Mouse (Mus musculus) heart, embryonic 13.5 days (tissue): ENCODE data around the gene Coro1b. TPM values are rescaled to one million over a fixed set of nuclear protein-coding genes. Genes with fewer than 3 reads are reported as not detected.

Experiments
- ATAC-seq: fragments of 200-750 bp; cut with Nextera tagmentation; 2 replicates; pipeline ENCODE4 v1.8.0; 2017; ENCODE audit warnings: moderate TSS enrichment; ENCODE audit not compliant: insufficient number of reproducible peaks, low FRiP score, low TSS enrichment; ENCODE audit errors: extremely low read depth
- H3K27ac ChIP-seq: fragments of 300-500 bp; sonication (generic); replicated peaks from 2 replicates; pipeline ENCODE4 v1.5.1; 2015; ENCODE audit warnings: moderate library complexity, mild to moderate bottlenecking, inconsistent platforms
- H3K27me3 ChIP-seq: fragments of 300-500 bp; sonication (generic); replicated peaks from 2 replicates; pipeline ENCODE4 v1.6.1; 2015; ENCODE audit warnings: mild to moderate bottlenecking, inconsistent platforms
- H3K36me3 ChIP-seq: fragments of 300-500 bp; sonication (generic); 2 replicates; pipeline ENCODE4 v1.6.1; 2015; ENCODE audit warnings: mild to moderate bottlenecking, inconsistent platforms
- H3K4me1 ChIP-seq: fragments of 300-500 bp; sonication (generic); 2 replicates; pipeline ENCODE4 v1.6.1; 2015; ENCODE audit warnings: inconsistent platforms
- H3K4me2 ChIP-seq: fragments of 300-500 bp; sonication (generic); 2 replicates; pipeline ENCODE4 v1.6.1; 2015; ENCODE audit warnings: inconsistent platforms, mild to moderate bottlenecking, moderate library complexity
- H3K4me3 ChIP-seq: fragments of 300-500 bp; sonication (generic); 2 replicates; pipeline ENCODE4 v1.5.1; 2015; ENCODE audit warnings: moderate library complexity, mild to moderate bottlenecking, inconsistent platforms
- H3K9ac ChIP-seq: fragments of 300-500 bp; sonication (generic); 2 replicates; pipeline ENCODE4 v1.6.1; 2015; ENCODE audit warnings: inconsistent platforms, mild to moderate bottlenecking, moderate library complexity
- H3K9me3 ChIP-seq: fragments of 300-500 bp; sonication (generic); 2 replicates; pipeline ENCODE4 v1.6.1; 2016; ENCODE audit warnings: inconsistent platforms
- WGBS: fragments of 180-500 bp; shearing (Covaris S2); methylation state at CpG from one replicate; pipeline ENCODE4 v1.1.7; 2015; ENCODE audit warnings: mixed read lengths; 5-methylcytosine and 5-hydroxymethylcytosine counted together
- polyA plus RNA-seq: library from polyadenylated mRNA; unstranded; fragments of >200 nt; fragmentation: Nextera tagmentation; extraction: Ambion mirVana; gene quantifications from 2 replicates; pipeline ENCODE4 v1.2.1, GENCODE M21; 2015

Gene Coro1b
- polyA plus RNA-seq, 1 experiment from 2014 or later = 107 TPM

GRCm38 (mm10) chr19:4164100-4164499, 15.7 kb downstream of the Coro1b start:
- no peaks in the 10 kb centered on the region for H3K27me3 ChIP-seq
- H3K4me3 ChIP-seq = no peak overlapping the region
- no peak for ATAC-seq
- no peak overlapping the region for H3K4me2 ChIP-seq
- 77% methylated on average over 3 of the region's 3 CpGs for WGBS
- no peak overlapping the region for H3K9ac ChIP-seq
- H3K27ac ChIP-seq = no peak overlapping the region
- peaks cover 25% of the 10 kb centered on the region for H3K36me3 ChIP-seq
- H3K4me1 ChIP-seq = peaks cover 31% of the 10 kb centered on the region
- H3K9me3 ChIP-seq = no peaks in the 10 kb centered on the region

DNA sequence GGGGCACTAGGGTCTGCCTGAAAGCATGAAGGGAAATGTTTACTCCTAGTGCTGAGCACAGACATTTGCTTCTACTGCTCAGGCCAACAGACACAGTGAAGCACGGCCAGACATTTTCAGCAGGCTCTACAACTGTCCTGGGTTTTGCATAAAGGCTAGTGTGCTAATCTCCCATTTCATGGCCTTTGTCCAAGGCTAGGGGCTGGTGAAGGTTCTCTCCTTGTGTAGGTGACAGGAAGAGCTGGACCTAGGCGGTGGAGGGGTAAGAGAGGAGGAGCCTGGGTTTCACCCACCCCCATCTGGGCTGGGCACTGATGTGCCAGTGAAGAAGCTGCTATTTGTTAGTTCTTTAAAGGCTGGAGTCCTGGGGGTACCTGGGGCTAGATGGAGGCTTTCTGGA, 16.3 kb downstream of the Coro1b start:
- H3K27ac ChIP-seq = no peak overlapping the region
- H3K4me1 ChIP-seq = peaks cover 33% of the 10 kb centered on the region
- H3K27me3 ChIP-seq = no peaks in the 10 kb centered on the region
- no peaks in the 10 kb centered on the region for H3K9me3 ChIP-seq
- no peak overlapping the region for H3K4me2 ChIP-seq
- ATAC-seq = no peak
- no peak overlapping the region for H3K4me3 ChIP-seq
- WGBS = 72% methylated on average over 2 of the region's 2 CpGs
- H3K9ac ChIP-seq = no peak overlapping the region
- peaks cover 19% of the 10 kb centered on the region for H3K36me3 ChIP-seq

DNA sequence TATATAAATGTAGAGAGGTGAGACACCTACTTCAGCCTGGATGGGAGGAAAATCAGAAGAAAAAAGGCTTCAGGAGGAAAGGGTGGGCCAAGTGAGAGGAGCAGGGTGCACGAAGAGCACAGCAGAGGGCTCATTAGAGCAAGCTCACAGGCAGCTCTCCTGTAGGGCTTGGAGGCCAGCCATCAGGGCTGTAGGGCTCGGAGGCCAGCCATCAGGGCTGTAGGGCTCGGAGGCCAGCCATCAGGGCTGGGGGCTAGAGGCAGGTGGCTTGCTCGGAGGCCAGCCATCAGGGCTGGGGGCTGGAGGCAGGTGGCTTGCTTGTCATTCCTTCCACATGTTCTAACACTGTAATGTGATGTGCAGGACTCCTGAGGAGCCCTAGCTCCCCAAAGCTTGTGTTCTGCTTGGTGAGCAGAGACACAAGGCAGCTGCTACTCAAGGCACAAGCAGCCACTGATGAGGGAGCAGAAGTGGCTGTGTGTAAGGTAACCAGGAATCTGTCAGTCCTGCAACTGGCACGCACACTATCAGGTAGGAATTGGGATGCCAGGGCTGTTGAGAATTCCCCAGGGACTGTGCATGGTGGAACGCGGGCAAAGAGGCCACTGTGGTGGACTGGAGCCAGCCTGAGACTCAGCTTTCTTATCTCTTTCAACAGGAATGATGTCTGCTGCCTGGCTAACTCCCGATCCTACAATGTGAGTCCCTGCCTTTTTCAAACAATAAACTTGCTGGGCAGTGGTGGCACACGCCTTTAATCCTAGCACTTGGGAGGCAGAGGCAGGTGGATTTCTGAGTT, 18.5 kb downstream of the Coro1b start:
- H3K27ac ChIP-seq = peak overlapping the region; percentile 58
- no peak for ATAC-seq

DNA sequence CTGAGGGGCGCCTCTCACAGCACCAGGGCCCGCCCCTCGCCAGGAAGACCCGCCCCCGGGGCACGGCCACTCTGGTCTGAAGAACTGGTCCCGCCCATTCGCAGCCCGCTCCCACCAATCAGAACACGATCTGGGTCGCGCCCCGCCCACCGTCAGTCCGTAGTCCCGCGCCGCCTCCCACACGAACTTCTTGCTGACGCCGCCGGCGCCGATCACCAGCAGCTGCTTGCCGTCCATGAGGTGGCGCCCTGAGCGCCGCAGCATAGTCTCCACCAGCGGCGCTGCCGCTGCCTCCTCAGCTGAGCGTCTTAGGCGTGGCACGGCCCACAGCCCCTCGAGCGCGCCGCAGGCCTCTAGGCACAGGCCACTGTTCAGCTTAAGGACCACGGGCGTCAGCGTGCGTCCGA, 21.0 kb downstream of the Coro1b start:
- H3K9ac ChIP-seq = peak overlapping the region; percentile 87
- no peaks in the 10 kb centered on the region for H3K27me3 ChIP-seq
- no peaks in the 10 kb centered on the region for H3K36me3 ChIP-seq
- WGBS = under 1% methylated on average over 43 of the region's 43 CpGs
- peak overlapping the region; percentile 53 for H3K4me3 ChIP-seq
- ATAC-seq = peak; percentile 90
- peaks cover 50% of the 10 kb centered on the region for H3K4me1 ChIP-seq
- no peaks in the 10 kb centered on the region for H3K9me3 ChIP-seq
- H3K27ac ChIP-seq = peak overlapping the region; percentile 89
- H3K4me2 ChIP-seq = peak overlapping the region; percentile 78

More for the DNA sequence above, 18.5 kb downstream of the Coro1b start:
- peaks cover 1% of the 10 kb centered on the region; the same call in 1 of the 2 replicates for H3K36me3 ChIP-seq
- no peak overlapping the region for H3K4me3 ChIP-seq
- H3K27me3 ChIP-seq = no peaks in the 10 kb centered on the region
- H3K9me3 ChIP-seq = no peaks in the 10 kb centered on the region
- peak overlapping the region; percentile 0; the same call in 1 of the 2 replicates for H3K4me2 ChIP-seq
- peak overlapping the region; percentile 68 for H3K9ac ChIP-seq
- 38% methylated on average over 9 of the region's 9 CpGs for WGBS
- H3K4me1 ChIP-seq = peaks cover 52% of the 10 kb centered on the region

- WGBS = 7% methylated on average over 27 of the region's 27 CpGs
- Histone ChIP-seq H3K9me3 (no peaks in the 10 kb centered on the region), H3K36me3 (no peaks in the 10 kb centered on the region), H3K4me2 (peak overlapping the region; percentile 78), H3K27ac (peak overlapping the region; percentile 89), H3K4me3 (peak overlapping the region; percentile 53), H3K9ac (peak overlapping the region; percentile 87), H3K4me1 (peaks cover 50% of the 10 kb centered on the region), H3K27me3 (no peaks in the 10 kb centered on the region)
- no peak; the same call in 1 of the 2 replicates for ATAC-seq
Observed at GRCm38 (mm10) chr19:4169810-4170209, 21.4 kb downstream of the Coro1b start.

DNA sequence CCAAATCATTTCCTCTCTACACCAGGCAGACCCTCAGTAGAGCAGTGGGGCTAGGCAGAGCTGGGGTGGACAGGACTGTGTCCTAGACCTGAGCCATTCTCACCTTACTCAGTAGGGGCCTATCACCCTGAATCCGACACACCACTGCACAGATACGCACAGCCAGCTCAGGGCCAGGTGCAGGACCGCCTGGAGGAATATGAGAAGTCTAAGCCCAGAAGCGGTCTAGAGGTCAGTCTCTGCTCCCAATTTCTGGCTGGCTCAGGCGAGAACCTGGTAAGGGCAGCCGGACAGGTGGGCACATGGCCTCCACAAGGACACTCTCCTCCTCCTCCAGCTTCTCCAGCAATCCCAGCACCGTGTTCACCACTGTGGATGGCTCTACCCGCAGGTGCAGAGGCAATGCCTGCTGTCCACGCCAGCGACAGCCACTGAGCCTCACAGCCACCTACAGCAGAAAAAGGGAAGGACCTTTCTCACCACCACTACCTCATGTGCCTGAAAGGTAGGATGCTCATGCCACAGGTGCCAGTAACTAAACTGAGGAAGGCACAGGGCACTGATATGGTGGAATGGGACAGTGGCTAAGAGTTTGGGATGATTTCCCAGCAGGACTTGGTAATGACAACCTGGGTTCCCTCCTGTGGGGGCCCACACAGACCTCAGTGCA, 22.4 kb downstream of the Coro1b start:
- Histone ChIP-seq H3K4me2 (no peak overlapping the region), H3K27ac (peak overlapping the region; percentile 64), H3K9me3 (no peaks in the 10 kb centered on the region), H3K36me3 (no peaks in the 10 kb centered on the region), H3K27me3 (no peaks in the 10 kb centered on the region), H3K4me3 (no peak overlapping the region), H3K9ac (peak overlapping the region; percentile 51), H3K4me1 (peaks cover 60% of the 10 kb centered on the region)
- 91% methylated on average over 10 of the region's 10 CpGs for WGBS
- no peak for ATAC-seq

DNA sequence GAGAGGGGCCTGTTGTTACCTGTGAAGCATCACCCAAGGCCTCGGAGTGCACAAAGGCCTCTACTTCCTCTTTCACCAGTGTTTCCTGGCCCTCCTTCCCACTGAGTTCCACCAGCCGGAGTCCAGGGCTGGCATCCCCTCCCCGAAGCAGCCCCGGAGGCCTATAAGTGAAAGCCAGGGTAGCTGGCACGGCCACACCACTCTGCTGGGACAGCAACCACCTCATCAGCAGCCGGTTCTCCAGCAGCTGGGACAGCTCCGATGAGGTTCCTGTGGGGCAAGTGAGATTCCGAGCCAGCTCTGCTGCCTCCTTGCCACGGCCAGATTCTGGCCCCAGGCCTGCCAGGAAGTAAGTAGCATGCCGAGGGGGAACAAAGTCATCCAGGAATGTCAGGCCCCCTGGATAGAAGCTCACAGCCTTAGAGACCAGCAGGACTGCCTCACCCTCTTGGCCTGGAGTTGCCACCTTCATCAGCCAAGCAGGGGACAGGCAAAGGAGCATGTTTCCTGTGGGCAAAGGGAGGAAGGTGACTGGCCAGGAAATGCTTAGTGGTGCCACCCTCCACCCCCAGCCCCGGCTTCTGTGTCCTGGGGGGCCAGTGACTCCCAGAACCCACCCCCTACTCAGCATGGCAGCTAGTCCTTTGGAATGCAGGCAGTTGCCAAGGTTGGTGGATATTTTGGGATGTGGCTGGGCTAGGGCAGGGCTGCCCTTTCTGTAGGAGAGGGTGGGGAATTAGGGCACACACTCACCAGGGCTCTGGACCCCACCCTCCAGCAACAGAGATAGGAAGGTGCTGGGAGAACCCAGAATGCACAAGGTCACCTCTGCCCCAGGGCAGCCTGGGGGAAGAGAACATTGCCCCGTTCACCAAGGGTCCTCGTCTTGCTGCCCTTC, 23.2 kb downstream of the Coro1b start:
- peaks cover 56% of the 10 kb centered on the region for H3K4me1 ChIP-seq
- WGBS = 47% methylated on average over 13 of the region's 13 CpGs
- H3K9me3 ChIP-seq = no peaks in the 10 kb centered on the region
- H3K27me3 ChIP-seq = 0 out of 2 replicates have a peak, but pooled peaks cover 3% of the 10 kb centered on the region
- 0 out of 2 replicates have a peak overlapping the region, but pooled peaks have one; percentile 0 for H3K4me2 ChIP-seq
- no peaks in the 10 kb centered on the region for H3K36me3 ChIP-seq
- ATAC-seq = no peak
- peak overlapping the region; percentile 51 for H3K9ac ChIP-seq
- no peak overlapping the region for H3K4me3 ChIP-seq
- H3K27ac ChIP-seq = peak overlapping the region; percentile 64

- Histone ChIP-seq H3K4me1 (peaks cover 51% of the 10 kb centered on the region), H3K4me3 (no peak overlapping the region), H3K27me3 (peaks cover 7% of the 10 kb centered on the region; the same call in 1 of the 2 replicates), H3K9me3 (no peaks in the 10 kb centered on the region), H3K36me3 (no peaks in the 10 kb centered on the region), H3K9ac (peak overlapping the region; percentile 57; the same call in 1 of the 2 replicates), H3K4me2 (no peak overlapping the region), H3K27ac (no peak overlapping the region)
- no peak for ATAC-seq
- WGBS = 62% methylated on average over 11 of the region's 11 CpGs
Observed at GRCm38 (mm10) chr19:4172925-4173324, 24.5 kb downstream of the Coro1b start.

DNA sequence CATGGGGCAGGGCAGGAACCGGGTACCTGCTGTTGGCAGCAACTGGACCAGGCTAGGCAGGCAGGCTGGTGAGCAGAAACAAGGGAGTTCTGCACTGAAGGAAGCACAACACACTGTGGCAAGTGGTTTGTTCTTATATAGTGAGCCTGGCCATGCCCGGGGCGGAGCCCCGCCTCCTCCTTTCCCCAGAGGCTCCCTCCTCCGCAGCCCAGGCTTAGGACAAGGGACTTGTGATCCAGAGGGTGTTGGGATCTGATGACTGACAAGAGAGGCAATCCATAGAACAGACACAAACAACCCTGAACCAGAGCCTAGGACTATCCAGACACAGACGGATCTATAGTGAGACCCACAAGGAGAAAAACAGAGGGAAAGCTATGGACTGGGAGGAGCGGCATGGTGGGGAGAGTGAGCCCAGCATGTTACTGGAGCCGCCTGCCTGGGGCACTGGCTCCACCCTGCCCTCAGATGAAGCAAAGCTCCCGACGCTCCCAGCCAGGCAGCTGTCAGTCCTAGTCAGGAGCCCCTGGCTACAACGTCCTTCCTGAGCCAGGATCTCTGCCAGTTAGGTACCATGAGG, 27.0 kb downstream of the Coro1b start, which contains the start of gene Carns1:
Gene Carns1 (minus strand): TSS at position 112 of the 580 bp plus-strand sequence.
- Histone ChIP-seq H3K4me3 (peak within 1 kb of the TSS; percentile 29), H3K36me3 (no peaks in the 10 kb centered on the region), H3K4me1 (peaks cover 38% of the 10 kb centered on the region), H3K9me3 (no peaks in the 10 kb centered on the region), H3K4me2 (peak within 1 kb of the TSS; percentile 63), H3K27me3 (peaks cover 7% of the 10 kb centered on the region; the same call in 1 of the 2 replicates), H3K9ac (peak within 1 kb of the TSS; percentile 60), H3K27ac (peak within 1 kb of the TSS; percentile 13)
- 2% methylated on average over 11 of the region's 11 CpGs for WGBS
- ATAC-seq = 0 out of 2 replicates have a peak, but pooled peaks have one; percentile 22

DNA sequence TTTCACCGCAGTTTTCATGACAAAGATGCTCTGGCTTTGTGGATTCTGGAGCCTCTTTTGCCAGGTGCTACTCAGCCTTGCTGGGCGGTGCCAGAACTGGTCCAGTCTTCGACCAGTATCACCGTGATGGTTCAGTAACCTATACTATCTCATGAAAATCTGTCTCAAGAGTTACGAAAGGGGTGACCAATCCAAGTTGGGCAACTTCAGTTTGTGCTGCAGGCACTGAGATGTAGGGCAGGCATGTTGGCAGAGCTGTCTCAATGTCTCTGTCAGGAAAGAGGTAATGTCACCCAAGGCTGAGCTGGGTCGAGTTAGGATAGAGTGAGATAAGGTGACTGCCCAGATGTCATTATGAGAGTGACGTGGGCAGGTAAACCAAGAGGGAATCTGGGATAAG, 32.0 kb downstream of the Coro1b start:
- Histone ChIP-seq H3K9me3 (no peaks in the 10 kb centered on the region), H3K4me1 (peaks cover 21% of the 10 kb centered on the region), H3K4me2 (no peak overlapping the region), H3K36me3 (no peaks in the 10 kb centered on the region), H3K27ac (no peak overlapping the region), H3K27me3 (peaks cover 7% of the 10 kb centered on the region; the same call in 1 of the 2 replicates), H3K9ac (no peak overlapping the region), H3K4me3 (no peak overlapping the region)
- no peak for ATAC-seq
- 75% methylated on average over 7 of the region's 7 CpGs for WGBS
